Mouse (Mus musculus) myocyte (in vitro differentiated cells): ENCODE results near the gene Ddc. TPM values are rescaled to one million over a fixed set of nuclear protein-coding genes. Genes with fewer than 3 reads are reported as not detected.

ENCODE experiments used
- H3K27me3 ChIP-seq: one replicate; pipeline ENCODE4 v1.6.1; 2011; ENCODE audit not compliant: control insufficient read depth, insufficient read depth, insufficient read length
- H3K36me3 ChIP-seq: one replicate; pipeline ENCODE4 v1.6.1; 2011; ENCODE audit not compliant: control insufficient read depth, insufficient read depth
- H3K4me2 ChIP-seq: one replicate; pipeline ENCODE4 v1.6.1; 2011; ENCODE audit warnings: low read depth, control low read depth
- H3K4me3 ChIP-seq: one replicate; pipeline ENCODE4 v1.5.1; 2011; ENCODE audit warnings: mild to moderate bottlenecking, control low read depth, moderate library complexity
- H3K79me2 ChIP-seq: one replicate; pipeline ENCODE4 v1.6.1; 2011; ENCODE audit not compliant: control insufficient read depth, insufficient read depth
- H3ac ChIP-seq: one replicate; pipeline ENCODE4 v1.6.1; 2011; ENCODE audit not compliant: control insufficient read depth, insufficient read length
- CEBPB ChIP-seq: IDR thresholded peaks from 2 replicates; pipeline ENCODE4 v1.6.1; 2011; ENCODE audit warnings: mild to moderate bottlenecking, moderate library complexity; ENCODE audit not compliant: poor library complexity, insufficient read depth, severe bottlenecking
- E2F4 ChIP-seq: IDR thresholded peaks from one replicate; pipeline ENCODE4 v1.6.1; 2011; ENCODE audit warnings: mild to moderate bottlenecking, control low read depth, moderate library complexity; ENCODE audit not compliant: insufficient read depth
- MAX ChIP-seq: IDR thresholded peaks from one replicate; pipeline ENCODE4 v1.6.1; 2011; ENCODE audit warnings: low read depth, mild to moderate bottlenecking, control low read depth
- MYOD1 ChIP-seq, 3 experiments: IDR thresholded peaks; one replicate each; pipeline ENCODE4 v1.6.1; 2011; ENCODE audit warnings: control low read depth in 2 of 3, low read depth in 2 of 3, mild to moderate bottlenecking in 2 of 3, moderate library complexity in 1 of 3; ENCODE audit not compliant: insufficient read length in 2 of 3, control insufficient read depth in 1 of 3
- MYOG ChIP-seq, 3 experiments: IDR thresholded peaks; one replicate each; pipeline ENCODE4 v1.6.1; 2011; ENCODE audit warnings: control low read depth in 2 of 3, low read depth in 2 of 3, mild to moderate bottlenecking in 2 of 3; ENCODE audit not compliant: insufficient read length in 2 of 3, control insufficient read depth in 1 of 3, insufficient read depth in 1 of 3
- POLR2A ChIP-seq: IDR thresholded peaks from one replicate; pipeline ENCODE4 v1.6.1; 2011; ENCODE audit warnings: low read depth, mild to moderate bottlenecking, control low read depth, moderate library complexity; ENCODE audit not compliant: insufficient read length
- POLR2AphosphoS2 ChIP-seq: IDR thresholded peaks from one replicate; pipeline ENCODE4 v1.6.1; 2011; ENCODE audit warnings: low read depth, control low read depth; ENCODE audit not compliant: insufficient read length
- REST ChIP-seq: IDR thresholded peaks from one replicate; pipeline ENCODE4 v1.6.1; 2011; ENCODE audit warnings: mild to moderate bottlenecking, control low read depth, moderate library complexity; ENCODE audit not compliant: insufficient read depth, insufficient read length
- SRF ChIP-seq: IDR thresholded peaks from one replicate; pipeline ENCODE4 v1.6.1; 2011; ENCODE audit warnings: low read depth; ENCODE audit not compliant: control insufficient read depth, insufficient read length
- TCF12 ChIP-seq: IDR thresholded peaks from one replicate; pipeline ENCODE4 v1.6.1; 2011; ENCODE audit warnings: mild to moderate bottlenecking, control low read depth; ENCODE audit not compliant: poor library complexity, insufficient read depth, severe bottlenecking
- TCF3 ChIP-seq: IDR thresholded peaks from one replicate; pipeline ENCODE4 v1.6.1; 2011; ENCODE audit warnings: low read depth, control low read depth; ENCODE audit not compliant: insufficient read length
- USF1 ChIP-seq: IDR thresholded peaks from one replicate; pipeline ENCODE4 v1.6.1; 2011; ENCODE audit warnings: low read depth, mild to moderate bottlenecking, control low read depth, moderate library complexity
- polyA plus RNA-seq: library from polyadenylated mRNA; unstranded; fragments of >200 nt; fragmentation: generic; extraction: Trizol; gene quantifications from one replicate; pipeline ENCODE4 v1.2.1, GENCODE M21; 2012; ENCODE audit warnings: missing spikeins

Ddc gene
- polyA plus RNA-seq, 1 experiment = 7.5 TPM

GRCm38 (mm10) chr11:11836262-11836661 is 61.7 kb downstream of the Ddc start:
- Histone ChIP-seq H3K79me2 (no peaks in the 10 kb centered on the region), H3K4me2 (peak overlapping the region; percentile 76), H3ac (no peak overlapping the region), H3K4me3 (no peak overlapping the region), H3K27me3 (no peaks in the 10 kb centered on the region), H3K36me3 (no peaks in the 10 kb centered on the region)
- TF ChIP-seq POLR2AphosphoS2 = no peak
- no peak for TF ChIP-seq REST
- peak in 2 of 3 experiments; percentile 69 to 87 for TF ChIP-seq MYOG (IDR thresholded peaks at IDR 0.05; ENCODE audit: control insufficient read depth in 1 of 3, insufficient read depth in 1 of 3, insufficient read length in 2 of 3, low read depth in 2 of 3)
- TF ChIP-seq MAX = no peak
- TF ChIP-seq TCF12 = peak; percentile 65
- peak; percentile 9 to 50 (median 34) for TF ChIP-seq MYOD1 (IDR thresholded peaks at IDR 0.05; ENCODE audit: control insufficient read depth in 1 of 3, insufficient read length in 2 of 3, low read depth in 2 of 3)

- Histone ChIP-seq H3K4me3 (no peak overlapping the region), H3ac (no peak overlapping the region), H3K27me3 (no peaks in the 10 kb centered on the region), H3K79me2 (no peaks in the 10 kb centered on the region), H3K4me2 (no peak overlapping the region), H3K36me3 (no peaks in the 10 kb centered on the region)
- TF ChIP-seq CEBPB = no peak
Observed at GRCm38 (mm10) chr11:11835791-11836190, 62.2 kb downstream of the Ddc start.

GRCm38 (mm10) chr11:11835361-11835760 is 62.6 kb downstream of the Ddc start:
- no peaks in the 10 kb centered on the region for H3K36me3 ChIP-seq
- no peak overlapping the region for H3K4me3 ChIP-seq
- H3K79me2 ChIP-seq = no peaks in the 10 kb centered on the region
- no peak overlapping the region for H3K4me2 ChIP-seq
- no peak overlapping the region for H3ac ChIP-seq
- no peaks in the 10 kb centered on the region for H3K27me3 ChIP-seq
- TF ChIP-seq CEBPB (0 out of 2 replicates have a peak, but pooled peaks have one; percentile 11), TCF12 (no peak), MYOD1 (IDR thresholded peaks at IDR 0.05; ENCODE audit: control insufficient read depth in 1 of 3, insufficient read length in 2 of 3, low read depth in 2 of 3) (no peak), MAX (no peak), E2F4 (no peak), REST (no peak)

GRCm38 (mm10) chr11:11833100-11833499 is 64.8 kb downstream of the Ddc start:
- H3ac ChIP-seq = no peak overlapping the region
- no peak overlapping the region for H3K4me2 ChIP-seq
- no peak overlapping the region for H3K4me3 ChIP-seq
- no peaks in the 10 kb centered on the region for H3K27me3 ChIP-seq
- H3K36me3 ChIP-seq = no peaks in the 10 kb centered on the region
- no peak for TF ChIP-seq SRF
- no peak for TF ChIP-seq TCF3
- no peak for TF ChIP-seq MYOD1 (IDR thresholded peaks at IDR 0.05; ENCODE audit: control insufficient read depth in 1 of 3, insufficient read length in 2 of 3, low read depth in 2 of 3)
- no peak for TF ChIP-seq POLR2A
- TF ChIP-seq REST = no peak
- TF ChIP-seq MYOG (IDR thresholded peaks at IDR 0.05; ENCODE audit: control insufficient read depth in 1 of 3, insufficient read depth in 1 of 3, insufficient read length in 2 of 3, low read depth in 2 of 3) = no peak
- TF ChIP-seq TCF12 = no peak
- TF ChIP-seq E2F4 = no peak
- TF ChIP-seq USF1 = no peak
- H3K79me2 ChIP-seq = no peaks in the 10 kb centered on the region

- no peak overlapping the region for H3K4me2 ChIP-seq
Observed at GRCm38 (mm10) chr11:11832755-11833084, 65.2 kb downstream of the Ddc start.

More at GRCm38 (mm10) chr11:11832755-11833084, 65.2 kb downstream of the Ddc start:
- no peak overlapping the region for H3ac ChIP-seq
- H3K27me3 ChIP-seq = no peaks in the 10 kb centered on the region
- TF ChIP-seq MYOD1 (IDR thresholded peaks at IDR 0.05; ENCODE audit: control insufficient read depth in 1 of 3, insufficient read length in 2 of 3, low read depth in 2 of 3) (no peak), POLR2AphosphoS2 (no peak), TCF3 (no peak), SRF (no peak), USF1 (no peak), TCF12 (no peak), CEBPB (no peak), MYOG (IDR thresholded peaks at IDR 0.05; ENCODE audit: control insufficient read depth in 1 of 3, insufficient read depth in 1 of 3, insufficient read length in 2 of 3, low read depth in 2 of 3) (no peak), E2F4 (no peak), MAX (no peak), REST (no peak)
- no peaks in the 10 kb centered on the region for H3K36me3 ChIP-seq
- no peak overlapping the region for H3K4me3 ChIP-seq
- no peaks in the 10 kb centered on the region for H3K79me2 ChIP-seq
